Mouse (Mus musculus) heart, postnatal 36 days (tissue): ENCODE data around the gene Nes. TPM values are rescaled to one million over a fixed set of nuclear protein-coding genes. Genes with fewer than 3 reads are reported as not detected.

Experiments
- DNase-seq, 2 experiments: peaks; one replicate each; pipeline ENCODE4 v3.0.0; 2021 to 2022
- intact Hi-C: fragments of 180-260 bp; cut with DNase I; formaldehyde crosslinking; loops from one replicate; pipeline ENCODE4 v1.15.1; 2025
- total RNA-seq, 2 experiments: library from RNA; stranded (reverse); gene quantifications; 2 replicates each; pipeline ENCODE4 v1.2.3; 2021

Nes gene
- total RNA-seq, 2 experiments from 2014 or later = 18.7 to 22.7 TPM

DNA sequence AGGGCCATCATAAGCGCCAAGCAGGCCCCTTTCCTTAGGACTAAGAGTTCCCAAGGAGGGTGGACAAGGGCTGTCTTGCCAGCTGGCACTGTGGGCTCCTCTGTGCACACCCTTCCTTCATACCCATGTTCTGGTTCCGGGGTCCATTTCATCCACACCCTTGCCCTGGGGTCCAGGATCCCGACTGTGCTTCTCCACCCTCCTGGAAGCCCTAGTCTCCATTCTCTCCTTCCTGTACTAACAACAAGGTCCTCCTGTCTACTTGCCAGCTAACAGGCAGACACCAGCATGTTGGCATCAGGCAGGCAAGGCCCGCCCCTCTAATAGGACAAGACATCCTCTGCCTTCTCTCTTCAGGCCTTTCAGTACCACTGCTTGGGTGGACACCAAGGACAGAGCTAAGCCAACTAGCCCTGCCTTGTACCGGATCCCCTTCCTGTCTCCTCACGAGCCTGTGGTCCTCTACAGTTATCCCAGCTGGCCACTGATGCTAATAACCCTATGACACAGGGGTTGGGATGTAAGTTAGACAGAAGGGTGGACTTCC is 10.4 kb downstream of the Nes start:
- intact Hi-C loops = loop anchor here (5.0 kb wide), 1 partner anchor 156 kb away; no protein-coding TSS in a partner anchor
- DNase-seq = no peak

DNA sequence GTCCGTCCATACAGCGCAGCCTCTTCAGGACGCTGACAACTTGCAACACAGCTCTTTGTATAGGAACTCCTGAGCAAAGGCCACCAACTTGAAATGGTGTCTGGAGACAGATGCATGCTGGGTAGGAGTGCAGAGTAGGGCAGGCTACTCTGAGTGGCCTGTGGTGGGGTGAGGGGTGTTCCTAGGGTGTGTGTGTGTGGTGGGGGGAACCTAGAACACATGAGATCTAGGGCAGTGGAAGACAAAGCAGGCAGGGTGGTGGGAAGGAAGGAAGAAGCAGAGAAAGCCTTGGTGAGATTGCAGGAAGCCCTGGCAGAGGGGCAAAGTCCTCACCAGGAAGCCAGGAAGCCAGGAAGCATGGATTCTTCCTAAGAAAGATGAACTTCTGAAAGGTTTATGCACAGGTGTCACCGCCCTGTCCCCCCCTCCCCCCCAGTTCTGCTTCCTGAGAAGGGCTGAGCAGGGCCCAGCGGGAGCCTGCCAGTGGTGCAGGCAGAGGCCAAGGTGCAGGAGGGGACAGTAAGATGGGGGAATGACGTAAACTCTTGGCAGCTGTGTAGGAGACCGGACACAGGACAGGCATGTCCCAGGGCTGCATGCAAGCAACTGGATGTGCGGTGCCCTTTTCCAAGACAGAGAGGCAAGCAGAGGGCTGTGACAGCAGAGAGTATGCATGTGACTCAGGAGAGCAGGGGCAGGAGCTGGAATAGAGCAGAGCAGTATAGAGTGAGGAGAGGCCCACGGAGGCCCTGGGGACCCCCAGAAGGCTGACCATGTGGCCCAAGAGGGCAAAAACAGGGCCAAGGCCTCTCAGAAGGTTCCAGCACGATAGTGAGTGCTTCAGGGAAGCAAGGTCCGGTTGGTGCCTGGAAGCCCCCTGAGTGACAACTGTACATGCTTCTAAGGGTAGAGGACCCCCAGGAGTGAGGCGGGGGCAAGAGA is 11.3 kb downstream of the Nes start:
- DNase-seq = peak; percentile 65 to 69
- intact Hi-C loops = loop anchor here (1.0 to 5.0 kb wide), 2 partner anchors 12 to 155 kb away; no protein-coding TSS in a partner anchor

DNA sequence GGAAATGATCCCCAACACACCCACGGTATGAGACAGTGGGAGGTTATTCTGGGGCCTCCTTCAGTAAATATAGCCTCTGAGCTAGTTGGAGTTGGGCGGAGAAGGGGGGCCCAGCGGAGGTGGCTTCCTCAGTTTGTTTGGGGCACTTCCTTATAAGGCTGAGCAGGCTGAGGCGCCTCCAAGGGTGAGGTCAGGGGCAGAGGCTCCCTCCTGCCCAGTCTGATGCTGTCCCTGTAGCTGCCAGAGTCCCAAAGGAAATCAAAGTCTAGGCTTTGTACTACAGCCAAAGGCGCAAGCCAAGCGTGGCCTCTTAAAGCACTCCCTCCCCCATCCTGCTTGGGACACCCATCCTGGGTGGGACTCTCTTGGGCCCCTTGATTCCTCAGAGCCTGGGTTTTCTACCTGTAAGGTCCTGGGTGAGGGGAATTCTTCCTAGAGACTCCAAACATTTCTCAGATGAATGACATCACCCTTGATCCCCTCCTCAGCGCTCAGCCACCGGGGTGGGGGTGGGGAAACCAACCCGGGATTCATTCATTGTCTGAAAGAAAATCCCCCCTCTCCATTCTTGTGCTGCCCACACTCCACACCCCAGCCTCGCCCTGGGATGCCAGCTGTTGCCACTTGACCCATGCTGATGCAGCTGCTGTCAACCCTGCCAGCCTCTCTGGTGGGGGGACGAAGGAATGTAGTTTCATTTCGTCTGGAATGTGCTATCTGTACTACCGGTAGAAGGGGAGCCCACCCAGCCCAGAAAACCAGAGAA is 12.1 kb downstream of the Nes start:
- DNase-seq = peak in 1 of 2 experiments; percentile 58
- intact Hi-C loops = loop anchor here (1.0 to 5.0 kb wide), 2 partner anchors 13 to 154 kb away; no protein-coding TSS in a partner anchor

DNA sequence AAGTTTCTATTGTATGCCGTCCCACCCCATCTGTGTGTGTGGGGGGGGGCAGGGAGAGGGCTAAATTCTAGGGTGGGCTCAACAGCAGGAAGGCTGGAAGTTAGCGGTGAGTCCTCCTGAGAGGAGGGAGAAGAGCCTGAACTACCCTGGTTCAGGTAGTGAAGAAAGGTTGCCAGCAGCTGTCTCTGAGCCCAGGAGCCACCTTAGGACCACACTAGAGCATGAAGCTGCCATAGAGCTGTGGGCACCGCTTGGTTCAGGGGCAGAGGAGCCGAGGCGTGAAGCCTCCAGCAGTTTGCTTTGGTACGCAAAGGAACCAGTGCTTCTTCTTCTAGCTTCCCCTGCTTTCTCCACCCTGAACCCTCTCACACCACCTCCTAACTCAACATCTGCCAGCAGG is 12.7 kb downstream of the Nes start:
- intact Hi-C loops = loop anchor here (5.0 kb wide), 1 partner anchor 154 kb away; no protein-coding TSS in a partner anchor
- DNase-seq = no peak

DNA sequence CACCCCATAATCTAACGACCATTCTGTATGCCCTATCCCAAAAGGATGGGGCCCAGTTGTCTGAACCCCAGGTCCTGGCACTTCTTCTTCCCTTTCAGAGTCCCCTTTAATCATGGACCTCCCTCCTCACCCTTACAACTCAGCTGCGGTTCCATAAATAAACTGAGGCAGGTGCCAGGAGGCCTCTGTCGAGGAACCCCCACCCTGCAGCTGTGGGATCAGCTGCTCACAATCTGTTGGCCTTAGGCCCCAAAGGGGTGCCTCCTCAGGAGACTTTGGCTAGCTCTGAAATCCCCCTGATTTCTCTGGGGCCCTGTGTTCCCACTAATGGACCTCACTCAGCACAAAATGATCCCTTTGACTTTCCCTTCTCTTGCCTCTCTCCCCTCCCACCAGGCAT is 13.2 kb downstream of the Nes start:
- intact Hi-C loops = loop anchor here (5.0 kb wide), 1 partner anchor 153 kb away; no protein-coding TSS in a partner anchor
- no peak for DNase-seq

DNA sequence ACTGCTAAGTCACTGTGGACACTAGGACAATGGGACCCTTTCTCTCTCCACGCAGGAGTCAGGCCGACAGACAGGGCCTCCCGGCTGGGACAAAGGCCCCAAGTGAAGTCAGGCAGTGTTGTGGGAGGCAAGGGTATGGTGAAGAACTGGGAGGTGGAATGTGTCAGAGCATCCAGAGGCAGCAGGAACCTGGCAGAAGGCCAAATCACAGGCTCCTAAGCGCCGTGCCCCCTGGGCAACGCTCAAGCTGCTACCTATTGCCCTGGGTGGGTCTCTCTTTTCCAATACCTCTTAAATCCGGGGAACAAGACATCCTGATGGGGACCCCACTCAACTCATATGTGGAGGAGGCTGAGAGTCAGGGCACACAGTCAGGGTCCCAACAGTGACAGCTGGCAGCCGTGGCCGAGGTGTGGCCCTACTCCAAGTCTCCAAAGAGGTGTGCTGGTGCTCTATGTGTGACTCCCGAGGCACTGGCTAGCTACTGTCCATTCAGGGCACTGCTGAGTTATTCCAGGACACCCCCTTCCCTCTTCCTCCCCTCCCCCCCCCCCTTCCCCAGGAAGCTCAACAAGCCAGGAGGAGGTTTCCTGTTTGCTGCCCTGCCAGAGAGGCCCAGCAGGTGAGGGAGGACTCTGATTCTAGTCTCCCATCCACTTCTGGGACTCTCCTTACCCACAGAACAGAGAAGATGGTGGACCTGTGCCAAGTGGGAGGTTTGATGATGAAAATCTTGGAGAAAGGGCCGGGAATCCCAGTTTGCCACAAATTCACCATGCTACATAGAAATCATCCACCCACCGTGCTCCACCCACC is 14.8 kb downstream of the Nes start:
- intact Hi-C loops = no loop called here

DNA sequence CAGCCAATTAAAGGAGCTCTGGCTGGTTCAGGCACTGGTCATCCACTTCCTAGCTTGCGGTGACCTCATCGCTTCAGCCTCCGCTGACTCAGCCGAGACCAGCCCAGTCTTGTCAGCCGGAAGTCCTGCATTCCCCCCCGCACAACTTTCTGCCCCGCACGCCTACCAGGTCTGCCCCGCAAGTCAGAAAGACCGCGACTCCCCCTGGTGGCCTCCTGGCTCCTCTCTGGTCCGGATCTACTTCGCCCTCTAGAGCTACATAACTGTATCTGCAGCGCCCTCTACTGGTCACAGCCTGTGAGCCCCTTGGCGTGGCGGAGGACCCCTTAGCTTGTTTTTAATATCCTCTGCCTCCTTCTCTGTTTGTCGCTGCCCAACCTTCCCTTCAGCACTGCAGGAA is 16.0 kb downstream of the Nes start:
- peak; percentile 93 to 98 for DNase-seq
- intact Hi-C loops = loop anchor here (1.0 kb wide), 2 partner anchors 17 to 52 kb away; no protein-coding TSS in a partner anchor

More for the DNA sequence above, 14.8 kb downstream of the Nes start:
- DNase-seq = peak in 1 of 2 experiments; percentile 34

DNA sequence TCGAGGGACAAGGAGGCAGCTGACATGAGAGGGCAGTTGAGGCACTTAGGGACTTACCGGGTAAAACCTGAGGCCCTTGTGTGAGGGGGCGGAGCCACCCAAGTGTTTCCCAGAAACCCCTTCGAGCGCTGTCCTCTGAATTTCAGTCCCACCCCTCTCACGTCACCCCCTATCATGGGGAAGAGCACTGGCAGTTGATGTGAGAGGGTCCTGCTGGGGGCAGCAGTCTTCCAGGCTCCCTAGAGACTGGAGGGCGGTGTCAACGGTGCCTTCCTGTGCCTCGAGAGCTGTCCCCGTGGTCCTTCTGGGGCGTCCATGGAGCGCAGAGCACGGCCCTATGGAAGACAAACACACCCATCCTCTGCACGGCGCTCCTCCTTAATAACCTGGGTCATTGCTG is 16.8 kb downstream of the Nes start:
- intact Hi-C loops = loop anchor here (1.0 kb wide), 2 partner anchors 17 to 52 kb away; no protein-coding TSS in a partner anchor
- no peak for DNase-seq

DNA sequence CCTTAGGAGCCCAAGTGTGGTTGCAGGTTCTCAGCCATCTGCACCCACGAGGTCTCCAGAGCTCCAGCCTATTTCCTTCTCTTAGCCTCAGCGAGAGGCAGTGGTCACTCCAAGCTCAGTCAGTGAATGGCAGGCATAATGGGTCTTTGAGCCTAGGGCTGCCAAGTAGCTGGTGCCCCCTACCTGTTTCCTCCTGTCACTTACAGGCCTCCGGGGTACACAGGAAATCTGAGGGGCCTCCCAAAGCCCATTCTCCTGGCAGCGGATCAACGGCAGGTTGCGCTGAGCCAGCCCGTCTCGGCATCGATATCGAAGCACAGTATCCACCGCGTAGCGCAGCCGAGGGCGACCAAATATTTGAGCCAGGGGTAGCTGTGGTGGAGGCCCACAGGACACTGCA is 17.2 kb downstream of the Nes start:
- no peak for DNase-seq
- intact Hi-C loops = no loop called here

DNA sequence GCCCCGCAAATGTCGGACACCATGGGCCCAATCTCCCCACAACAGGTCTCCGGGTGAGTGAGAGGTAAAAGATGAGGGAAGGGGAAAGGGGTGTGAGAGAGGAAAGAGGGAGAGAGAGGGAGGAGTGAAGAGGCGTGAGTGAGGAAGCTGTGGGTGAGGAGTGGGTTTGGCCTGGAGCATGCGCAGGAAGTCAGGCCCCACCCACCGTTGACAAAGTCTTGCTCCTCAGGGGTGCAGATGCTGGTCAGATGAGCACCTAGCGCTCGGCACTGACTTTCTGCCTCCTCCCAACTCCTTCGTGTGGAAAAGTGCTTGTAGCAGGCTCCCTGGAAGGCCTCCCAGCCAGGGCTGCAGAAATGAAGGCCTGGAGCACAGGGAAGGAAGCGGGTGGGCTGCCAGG is 19.1 kb downstream of the Nes start:
- no peak for DNase-seq
- intact Hi-C loops = no loop called here

DNA sequence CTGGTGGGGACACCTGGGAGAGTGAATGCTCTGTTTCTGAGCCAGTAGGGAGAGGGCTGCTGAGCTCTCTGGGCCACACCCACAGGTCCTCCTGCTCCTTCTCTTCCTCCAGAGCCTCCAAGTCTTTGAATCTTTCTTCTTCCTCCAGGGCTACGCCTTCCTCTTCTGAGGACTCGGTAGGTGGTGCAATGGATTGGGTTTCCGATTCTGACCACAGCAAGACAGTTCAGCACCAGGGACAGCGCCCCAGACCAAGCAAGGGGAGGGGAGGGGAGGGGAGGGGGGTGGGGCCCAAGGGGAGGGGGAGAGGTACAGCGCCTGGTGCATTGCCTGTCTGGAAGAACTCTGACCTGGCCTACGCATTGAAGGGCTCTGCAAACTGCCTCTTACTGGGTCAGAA is 22.6 kb downstream of the Nes start:
- DNase-seq = no peak

DNA sequence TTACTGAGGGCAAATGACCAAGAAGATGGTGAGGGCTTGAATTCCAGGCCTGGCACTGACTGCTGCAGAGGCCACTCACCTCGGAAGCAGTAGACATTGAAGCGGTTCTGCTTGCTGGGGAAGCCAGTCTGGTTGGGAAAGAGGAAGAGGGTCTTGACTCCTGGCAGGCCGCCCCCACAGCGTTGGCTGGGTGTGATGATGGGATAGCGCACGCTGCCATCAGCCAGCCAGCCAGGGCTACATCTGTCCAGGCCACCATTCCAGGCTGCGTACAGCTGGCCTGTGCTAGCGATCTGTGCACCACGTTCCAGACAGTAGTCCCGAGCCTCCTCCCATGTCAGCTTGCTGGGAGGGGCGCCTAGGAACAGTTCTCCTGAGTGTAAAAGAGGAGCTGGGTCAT is 24.5 kb downstream of the Nes start:
- DNase-seq = no peak
- intact Hi-C loops = no loop called here

More for the DNA sequence above, 22.6 kb downstream of the Nes start:
- intact Hi-C loops = no loop called here

DNA sequence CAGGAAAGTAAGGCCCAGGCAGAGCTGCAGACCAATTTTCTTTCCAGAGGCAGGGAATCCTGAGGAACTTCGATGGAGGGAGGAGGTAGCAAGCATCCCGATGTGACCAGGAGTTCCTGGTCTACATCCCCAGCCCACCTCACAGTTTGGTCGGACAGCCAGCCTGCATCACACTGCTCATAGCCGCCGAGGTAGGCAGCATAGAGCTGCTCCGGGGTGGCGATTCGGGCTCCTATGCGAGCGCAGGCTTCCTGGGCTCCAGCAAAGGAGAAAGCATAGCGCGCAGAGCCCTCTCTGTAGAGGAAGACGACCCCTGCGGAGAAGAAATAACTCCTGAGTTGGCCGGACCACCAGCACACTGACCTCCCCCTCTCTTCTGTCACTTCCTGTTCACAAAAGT is 25.5 kb downstream of the Nes start:
- no peak for DNase-seq
- intact Hi-C loops = no loop called here

DNA sequence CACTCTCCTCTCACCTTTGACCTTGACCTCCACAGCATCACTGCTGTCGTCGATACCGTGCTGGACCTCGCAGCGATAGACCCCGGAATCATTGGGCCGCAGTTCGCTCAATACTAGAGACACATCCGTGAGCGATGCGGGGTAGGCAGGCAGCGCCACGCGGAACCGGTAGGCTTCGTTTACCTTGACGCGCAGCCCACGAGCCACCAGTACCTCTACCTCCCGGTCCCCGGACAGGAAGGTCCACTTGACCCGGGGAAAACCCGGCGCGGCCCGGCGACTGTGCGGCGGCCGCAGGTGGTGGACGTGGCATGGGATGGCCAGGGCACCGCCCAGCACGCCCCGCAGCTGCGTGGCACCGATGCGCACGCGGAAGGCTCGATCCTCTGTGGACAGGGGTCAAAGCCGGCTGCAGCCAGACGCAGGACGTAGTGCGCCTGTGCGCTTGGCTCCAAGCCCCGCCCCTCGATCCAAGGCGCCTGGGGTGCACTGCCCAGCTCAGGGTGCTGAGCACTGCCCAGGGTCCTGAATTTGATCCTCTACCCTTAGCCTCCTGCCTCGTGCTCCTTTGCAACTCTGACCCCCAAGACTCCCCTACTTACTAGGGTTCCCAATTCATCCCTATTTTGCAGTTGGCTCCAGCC is 26.2 kb downstream of the Nes start:
- no peak for DNase-seq
- intact Hi-C loops = no loop called here

DNA sequence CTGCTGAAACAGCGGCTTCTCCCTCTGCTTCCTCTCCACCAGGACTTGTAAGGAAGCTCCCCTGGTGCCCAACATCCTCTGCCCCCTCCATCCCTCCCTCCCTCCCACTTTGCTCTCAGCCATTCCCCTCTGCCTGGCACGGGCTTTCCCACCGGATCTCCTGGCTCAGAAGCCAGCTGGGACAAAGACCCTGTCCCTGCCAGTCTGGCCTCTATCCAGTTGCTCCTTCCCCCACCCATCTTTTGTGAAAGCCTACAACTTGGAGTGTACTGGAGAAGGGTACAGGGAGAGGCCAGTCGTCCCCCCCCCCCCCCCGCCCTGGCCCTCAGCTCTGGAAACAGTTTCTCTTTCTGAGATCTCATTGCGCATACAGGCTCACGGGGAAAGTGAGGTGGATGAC is 27.9 kb downstream of the Nes start:
- intact Hi-C loops = no loop called here
- DNase-seq = no peak

DNA sequence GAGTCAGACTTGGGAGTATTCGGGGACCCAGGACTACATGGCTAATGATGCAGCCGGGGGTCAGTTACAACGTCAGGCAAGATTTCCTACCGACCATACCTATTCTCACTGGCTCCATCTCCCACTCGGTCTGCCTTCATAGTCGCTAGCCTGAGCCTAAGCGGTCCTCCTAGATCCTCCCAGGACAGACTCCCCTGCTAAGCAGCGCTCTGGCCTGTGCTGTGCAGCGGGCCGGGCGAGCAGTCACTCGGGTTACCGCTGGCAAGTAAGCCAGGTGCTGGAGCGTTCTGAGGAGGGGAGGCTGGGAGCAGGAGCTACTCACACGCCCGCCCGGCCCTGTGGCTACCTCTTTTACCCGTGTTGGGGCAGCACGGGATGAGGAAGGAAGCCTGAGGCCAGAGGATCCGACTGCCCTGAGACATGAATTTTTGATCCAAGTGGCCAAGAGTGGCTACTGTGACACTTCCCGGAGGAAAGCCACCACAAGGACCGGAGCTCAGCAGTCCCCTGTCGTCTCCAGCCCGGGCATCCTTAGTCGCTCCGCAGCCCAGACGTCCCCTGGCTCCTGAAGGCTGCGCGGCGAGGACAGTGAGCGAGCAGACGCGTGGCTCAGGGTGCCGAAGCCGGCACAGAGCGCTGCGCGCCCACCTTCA is 28.5 kb downstream of the Nes start:
- intact Hi-C loops = no loop called here
- DNase-seq = no peak

DNA sequence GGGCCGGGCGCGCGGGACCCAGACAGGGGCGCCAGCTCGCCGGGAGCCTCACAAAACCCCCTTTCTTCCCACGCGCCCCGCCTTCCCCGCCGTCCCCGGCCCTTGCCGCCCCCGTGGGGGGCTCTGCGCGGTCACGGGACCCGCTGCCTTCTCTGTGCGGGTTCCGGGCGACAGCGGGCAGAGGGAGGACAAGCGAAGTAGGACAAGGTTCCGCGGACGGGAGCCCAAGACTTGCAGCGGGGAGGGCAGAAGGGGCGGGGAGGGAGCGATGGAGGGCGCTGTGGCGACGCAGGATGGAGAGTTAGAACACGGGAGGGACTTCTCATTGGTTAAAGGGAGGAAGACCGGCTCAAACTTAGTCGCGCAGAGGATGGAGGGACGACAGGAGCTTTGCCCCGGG is 29.3 kb downstream of the Nes start, which contains the start of gene Bcan:
Gene Bcan (minus strand): TSS at position 50 of the 400 bp plus-strand sequence.
- DNase-seq = no peak
- intact Hi-C loops = no loop called here

DNA sequence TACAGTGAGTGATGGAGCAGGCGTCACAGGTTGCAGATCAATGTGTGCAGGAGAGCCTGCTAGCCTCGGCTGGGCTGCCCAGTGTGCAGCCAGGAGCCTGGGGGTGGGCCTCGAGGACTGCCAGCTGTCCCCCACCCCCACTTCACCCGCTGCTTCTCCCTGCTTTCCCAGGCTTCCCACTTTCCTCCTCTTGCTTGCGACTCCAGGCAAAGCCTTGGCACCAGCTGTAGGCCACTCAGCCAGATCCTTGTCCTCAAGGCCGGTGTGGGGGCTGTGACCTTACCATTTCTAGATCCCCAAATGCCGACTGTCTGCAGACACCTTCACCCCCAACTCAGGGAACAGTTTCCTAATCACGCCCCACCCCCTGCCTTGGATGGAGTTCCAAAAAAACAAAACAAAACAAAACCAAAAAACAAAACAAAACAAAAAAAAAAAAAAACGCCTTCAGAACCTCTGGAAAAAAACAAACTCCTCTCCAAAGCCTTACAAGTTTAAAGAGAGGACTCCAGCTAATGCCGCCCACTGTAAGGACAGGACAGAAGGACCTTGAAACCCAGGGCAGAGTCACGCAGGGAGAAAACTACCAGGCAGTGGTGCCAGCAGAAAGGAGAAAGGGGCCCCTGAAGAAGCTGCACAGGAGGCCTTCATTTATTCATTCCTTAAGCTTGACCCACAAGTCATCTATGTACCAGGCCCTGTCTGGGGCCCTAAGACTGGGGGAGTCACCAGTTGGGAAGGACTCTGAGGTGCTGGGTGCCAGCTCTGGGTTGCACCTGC is 30.1 kb downstream of the Nes start:
- no peak for DNase-seq
- intact Hi-C loops = no loop called here
